Mouse (Mus musculus) granulocyte monocyte progenitor cell, adult 5-6 weeks (primary cell): Measurements from ENCODE around the gene Zg16. TPM values are rescaled to one million over a fixed set of nuclear protein-coding genes. Genes with fewer than 3 reads are reported as not detected.

Experiments used
- ATAC-seq: replicated peaks from 2 replicates; pipeline ENCODE4 v1.8.0; 2016; ENCODE audit warnings: mild to moderate bottlenecking, moderate TSS enrichment, inconsistent platforms; ENCODE audit not compliant: poor library complexity, severe bottlenecking
- total RNA-seq, 2 experiments: library from RNA; stranded (forward) in 1 of 2; stranded (reverse) in 1 of 2; fragments of 200-712, 200-1000 nt in 1 of 2; fragments of >200 nt in 1 of 2; fragmentation: Nextera tagmentation in 1 of 2; gene quantifications; 2 replicates each; pipeline ENCODE4 v1.2.3; 2014 to 2017

The Zg16 gene
- total RNA-seq, 2 experiments from 2014 or later: 2.5 TPM; not detected in 1

DNA sequence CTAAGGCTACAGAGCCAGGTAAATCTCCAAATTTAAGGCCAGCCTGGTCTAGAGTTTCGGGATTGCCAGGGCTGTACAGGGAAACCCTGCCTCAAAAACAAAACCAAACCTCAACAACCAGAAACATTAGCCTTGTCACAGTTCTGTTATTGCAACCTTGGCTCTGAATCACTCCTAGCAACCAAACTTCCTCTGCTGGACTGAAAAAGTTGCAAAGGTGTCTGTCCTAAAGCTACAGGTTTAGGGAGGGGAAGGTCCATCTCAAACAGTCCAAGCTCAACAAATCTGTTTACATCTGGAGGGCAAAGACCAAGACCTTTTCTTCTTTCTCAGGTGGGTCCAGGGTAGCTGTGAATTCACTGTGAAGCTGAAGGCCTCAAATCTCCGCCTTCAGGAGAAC lies 76.1 kb downstream of the Zg16 start:
- no peak for ATAC-seq

DNA sequence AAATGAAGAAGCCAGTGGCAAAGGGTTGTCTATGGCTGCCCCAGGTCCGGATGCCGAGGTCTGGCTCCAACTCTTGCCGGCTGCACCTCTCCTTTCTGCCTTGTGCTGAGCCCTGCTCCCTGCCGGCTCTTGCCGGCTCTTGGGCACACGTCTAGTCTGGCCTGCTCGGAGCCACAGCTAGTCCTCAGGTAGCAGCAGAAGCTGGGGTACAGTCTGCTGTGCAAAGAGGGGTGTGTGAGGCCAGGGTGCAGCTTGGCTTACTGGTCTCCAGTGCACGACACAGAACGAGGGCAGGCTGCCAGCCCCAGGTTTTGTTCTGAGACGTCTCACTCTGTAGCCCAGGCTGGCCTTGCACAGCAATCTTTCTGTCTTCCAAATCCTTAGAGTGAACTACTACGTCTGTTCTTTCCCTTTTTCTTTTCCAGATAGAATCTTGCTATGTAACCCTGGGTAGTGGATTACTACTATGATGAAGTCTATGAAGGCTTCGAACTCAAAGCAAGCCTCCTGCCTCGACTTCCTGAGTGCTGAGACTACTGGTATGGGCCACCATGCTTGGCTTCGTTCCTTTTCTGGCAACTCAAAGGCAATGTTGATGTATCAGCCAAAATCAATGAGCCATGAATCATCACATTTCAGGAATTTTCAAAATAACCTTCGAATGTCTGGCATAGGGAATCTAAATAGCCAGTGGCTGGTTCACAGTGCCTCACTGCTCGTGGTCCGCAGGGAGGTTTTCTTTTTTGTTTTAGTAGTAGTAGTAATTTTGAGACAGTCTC lies 77.6 kb downstream of the Zg16 start:
- ATAC-seq: no peak

DNA sequence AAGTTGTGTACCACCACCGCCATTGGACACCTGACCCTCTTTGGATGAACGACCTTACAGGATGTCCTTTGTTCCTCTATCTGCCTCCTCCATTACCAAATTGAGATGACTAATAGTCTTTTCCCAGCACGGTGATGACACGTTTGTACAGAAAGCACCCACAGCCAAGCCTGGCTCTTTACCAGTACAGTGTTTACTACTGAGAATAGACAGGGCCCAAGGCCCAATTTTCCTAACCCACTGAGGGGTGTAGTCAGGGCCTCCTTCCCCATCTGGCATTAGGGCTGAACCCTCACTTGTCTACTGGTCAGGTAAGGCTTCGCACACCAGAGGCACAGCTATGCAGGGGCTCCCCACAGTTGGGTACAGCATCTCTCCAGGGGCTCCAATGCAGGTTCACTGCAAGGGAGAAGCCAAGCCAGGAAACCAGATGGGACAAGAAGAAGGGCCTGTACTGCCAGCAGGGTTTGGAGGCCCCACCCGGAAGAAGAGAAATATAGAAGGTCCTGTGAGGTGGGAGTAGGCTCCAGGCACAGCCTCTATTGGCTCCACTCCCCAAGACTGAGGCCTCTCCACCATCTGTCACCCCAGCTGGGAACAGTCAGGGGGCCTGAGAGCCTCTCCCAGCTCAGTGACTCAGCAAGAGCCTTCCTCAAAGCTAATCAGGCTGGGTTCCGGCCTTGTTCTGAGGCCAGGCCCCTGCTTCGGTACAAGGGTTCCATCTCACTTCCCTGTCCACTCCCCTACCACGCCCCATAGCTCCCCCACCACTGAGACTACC lies 78.7 kb downstream of the Zg16 start:
- peak; percentile 93 for ATAC-seq

DNA sequence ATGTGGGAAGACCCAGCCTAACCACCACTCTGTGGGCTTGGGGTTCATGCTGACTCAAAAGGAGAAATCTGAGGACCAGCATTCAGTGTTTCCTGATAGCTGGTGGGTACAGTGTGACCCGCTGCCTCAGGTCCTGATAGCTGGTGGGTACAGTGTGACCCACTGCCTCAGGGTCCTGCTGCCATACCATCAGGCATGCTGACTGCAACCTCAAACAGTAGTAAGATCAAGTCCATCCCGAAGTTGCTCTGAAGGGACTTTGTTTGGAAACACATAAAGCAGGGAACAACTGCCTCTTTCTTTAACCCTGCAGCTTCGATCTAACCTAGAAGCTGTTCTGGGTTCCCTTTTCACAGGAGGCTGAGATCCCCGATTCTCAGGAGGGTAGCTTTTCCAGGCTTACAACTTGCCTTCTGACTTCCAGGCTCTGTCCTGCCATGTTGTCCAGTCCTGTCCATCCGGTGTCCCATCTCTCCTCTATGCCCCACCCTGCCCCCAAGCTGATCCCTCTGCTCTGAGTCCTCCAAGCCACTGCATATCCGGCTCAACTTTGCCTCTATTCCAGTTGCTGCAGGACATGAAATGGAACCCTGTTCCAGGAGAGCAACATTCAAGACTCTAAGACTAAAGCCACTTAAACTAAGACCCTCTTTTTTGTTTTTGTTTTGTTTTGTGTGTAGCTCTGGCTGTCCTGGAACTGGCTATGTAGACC lies 79.7 kb downstream of the Zg16 start:
- no peak for ATAC-seq

DNA sequence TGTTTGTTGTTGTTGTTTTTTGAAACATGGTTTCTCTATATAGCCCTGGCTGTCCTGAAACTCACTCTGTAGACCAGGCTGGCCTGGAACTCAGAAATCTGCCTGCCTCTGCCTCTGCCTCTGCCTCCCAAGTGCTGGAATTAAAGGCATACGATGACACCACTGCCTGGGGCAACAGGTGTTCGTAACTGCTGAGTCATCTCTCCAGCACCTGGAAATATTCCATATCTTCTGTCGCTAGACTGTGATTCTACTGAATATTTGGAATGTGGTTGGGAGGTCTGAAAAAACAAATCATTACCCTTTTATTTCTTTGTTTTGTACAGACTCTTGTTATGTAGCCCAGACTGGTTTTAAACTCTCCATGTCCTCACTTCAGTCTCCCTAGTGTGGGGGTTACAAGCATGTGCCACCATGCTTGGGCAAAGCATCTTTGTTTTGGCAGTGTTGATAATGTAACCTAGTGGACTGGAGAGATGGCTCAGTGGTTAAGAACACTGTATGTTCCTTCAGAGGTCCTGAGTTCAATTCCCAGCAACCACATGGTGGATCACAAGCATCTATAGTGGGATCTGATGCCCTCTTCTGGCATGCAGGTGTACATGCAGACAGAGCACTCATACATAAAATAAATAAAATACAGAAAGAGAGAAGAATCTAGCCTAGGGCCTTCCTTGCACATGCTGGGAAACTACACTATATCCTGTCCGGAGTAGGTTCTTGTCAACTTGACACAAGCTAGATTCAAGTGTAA lies 82.8 kb downstream of the Zg16 start:
- ATAC-seq: no peak

DNA sequence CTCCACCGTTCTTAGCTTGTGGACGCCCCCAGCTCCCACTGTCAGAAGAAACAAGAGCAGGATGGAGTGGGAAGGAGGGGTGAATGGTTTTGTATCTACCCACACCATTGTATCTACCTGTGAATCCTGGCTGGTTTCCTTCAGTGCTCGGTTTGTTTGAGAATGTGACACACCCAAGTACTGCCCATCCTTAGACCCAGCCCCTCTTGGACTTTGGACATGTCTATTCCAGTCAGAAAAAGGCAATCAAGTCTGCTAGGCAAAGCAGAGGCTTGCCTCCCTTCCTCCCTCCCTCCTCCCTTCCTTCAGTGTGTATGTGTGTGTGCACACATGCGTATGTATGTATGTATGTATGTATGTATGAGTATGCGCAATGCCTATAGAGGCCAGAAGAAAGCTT lies 83.5 kb downstream of the Zg16 start:
- no peak for ATAC-seq

Other genes with a start within 250 kb of the Zg16 start
- gene Doc2a, start 239.9 kb downstream of the Zg16 start, total RNA-seq (2014; fragmentation: Nextera tagmentation): not detected in 2 replicates
- gene Doc2a, start 239.9 kb downstream of the Zg16 start, total RNA-seq (2017): 0.15 TPM in 1 of 2 replicates, not detected in the other
- 62.2 and 65.9 TPM in 2 replicates for gene Hirip3, start 225.4 kb downstream of the Zg16 start, total RNA-seq (2014; fragmentation: Nextera tagmentation)
- gene Hirip3, start 225.4 kb downstream of the Zg16 start, total RNA-seq (2017): 168 and 171 TPM in 2 replicates
- gene Ino80e, start 225.0 kb downstream of the Zg16 start, total RNA-seq (2014; fragmentation: Nextera tagmentation): 89.0 and 100 TPM in 2 replicates
- gene Ino80e, start 225.0 kb downstream of the Zg16 start, total RNA-seq (2017): 23.4 and 35.3 TPM in 2 replicates
- 28.0 and 45.8 TPM in 2 replicates for gene Taok2, start 202.6 kb downstream of the Zg16 start, total RNA-seq (2014; fragmentation: Nextera tagmentation)
- 29.9 and 35.6 TPM in 2 replicates for gene Taok2, start 202.6 kb downstream of the Zg16 start, total RNA-seq (2017)
- gene Tmem219, start 164.4 kb downstream of the Zg16 start, total RNA-seq (2014; fragmentation: Nextera tagmentation): 27.9 and 31.9 TPM in 2 replicates
- gene Tmem219, start 164.4 kb downstream of the Zg16 start, total RNA-seq (2017): 20.0 and 26.5 TPM in 2 replicates
- gene Kctd13, start 158.4 kb downstream of the Zg16 start, total RNA-seq (2014; fragmentation: Nextera tagmentation): 12.4 and 23.1 TPM in 2 replicates
- 9.7 and 10.3 TPM in 2 replicates for gene Kctd13, start 158.4 kb downstream of the Zg16 start, total RNA-seq (2017)
- gene Asphd1, start 137.7 kb downstream of the Zg16 start, total RNA-seq (2014; fragmentation: Nextera tagmentation): not detected in 2 replicates
- not detected in 2 replicates for gene Asphd1, start 137.7 kb downstream of the Zg16 start, total RNA-seq (2017)
- gene Sez6l2, start 136.8 kb downstream of the Zg16 start, total RNA-seq (2014; fragmentation: Nextera tagmentation): 3.4 and 6.4 TPM in 2 replicates
- 0.46 and 1.4 TPM in 2 replicates for gene Sez6l2, start 136.8 kb downstream of the Zg16 start, total RNA-seq (2017)
- 72.3 and 78.9 TPM in 2 replicates for gene Cdipt, start 111.4 kb downstream of the Zg16 start, total RNA-seq (2014; fragmentation: Nextera tagmentation)
- 38.2 and 63.1 TPM in 2 replicates for gene Cdipt, start 111.4 kb downstream of the Zg16 start, total RNA-seq (2017)
- gene Cdiptos, start 111.2 kb downstream of the Zg16 start, total RNA-seq (2014; fragmentation: Nextera tagmentation): 1.1 and 2.7 TPM in 2 replicates
- 0.26 and 1.1 TPM in 2 replicates for gene Cdiptos, start 111.2 kb downstream of the Zg16 start, total RNA-seq (2017)
- gene Mvp, start 72.7 kb downstream of the Zg16 start, total RNA-seq (2014; fragmentation: Nextera tagmentation): 9.8 and 13.1 TPM in 2 replicates
- 17.7 and 22.1 TPM in 2 replicates for gene Mvp, start 72.7 kb downstream of the Zg16 start, total RNA-seq (2017)
- not detected in 2 replicates for gene Pagr1b, start 70.8 kb downstream of the Zg16 start, total RNA-seq (2014; fragmentation: Nextera tagmentation)
- 10.5 TPM in 1 of 2 replicates, not detected in the other for gene Pagr1b, start 70.8 kb downstream of the Zg16 start, total RNA-seq (2017)
- gene Pagr1a, start 70.0 kb downstream of the Zg16 start, total RNA-seq (2014; fragmentation: Nextera tagmentation): 17.5 and 50.8 TPM in 2 replicates
- 3.4 and 27.2 TPM in 2 replicates for gene Pagr1a, start 70.0 kb downstream of the Zg16 start, total RNA-seq (2017)
- 2.3 and 28.3 TPM in 2 replicates for gene Gm42742, start 66.2 kb downstream of the Zg16 start, total RNA-seq (2014; fragmentation: Nextera tagmentation)
- gene Gm42742, start 66.2 kb downstream of the Zg16 start, total RNA-seq (2017): 32.7 and 35.4 TPM in 2 replicates
- gene Prrt2, start 66.1 kb downstream of the Zg16 start, total RNA-seq (2014; fragmentation: Nextera tagmentation): 1.8 and 6.9 TPM in 2 replicates
- gene Prrt2, start 66.1 kb downstream of the Zg16 start, total RNA-seq (2017): 0.43 and 1.6 TPM in 2 replicates
- 143 and 169 TPM in 2 replicates for gene Maz, start 60.3 kb downstream of the Zg16 start, total RNA-seq (2014; fragmentation: Nextera tagmentation)
- gene Maz, start 60.3 kb downstream of the Zg16 start, total RNA-seq (2017): 52.5 and 77.5 TPM in 2 replicates
- 26.2 and 29.2 TPM in 2 replicates for gene Kif22, start 44.9 kb downstream of the Zg16 start, total RNA-seq (2014; fragmentation: Nextera tagmentation)
- 65.0 and 67.4 TPM in 2 replicates for gene Kif22, start 44.9 kb downstream of the Zg16 start, total RNA-seq (2017)
- gene AI467606, start 4.0 kb upstream of the Zg16 start, total RNA-seq (2014; fragmentation: Nextera tagmentation): 19.3 and 22.1 TPM in 2 replicates
- gene AI467606, start 4.0 kb upstream of the Zg16 start, total RNA-seq (2017): 23.5 and 25.9 TPM in 2 replicates
- 2.7 and 3.1 TPM in 2 replicates for gene Qprt, start 34.9 kb upstream of the Zg16 start, total RNA-seq (2014; fragmentation: Nextera tagmentation)
- gene Qprt, start 34.9 kb upstream of the Zg16 start, total RNA-seq (2017): 0.21 and 1.6 TPM in 2 replicates
- 123 and 159 TPM in 2 replicates for gene Spn, start 50.5 kb upstream of the Zg16 start, total RNA-seq (2014; fragmentation: Nextera tagmentation)
- 293 and 356 TPM in 2 replicates for gene Spn, start 50.5 kb upstream of the Zg16 start, total RNA-seq (2017)
- 21.1 and 44.7 TPM in 2 replicates for gene Cd2bp2, start 108.7 kb upstream of the Zg16 start, total RNA-seq (2014; fragmentation: Nextera tagmentation)
- gene Cd2bp2, start 108.7 kb upstream of the Zg16 start, total RNA-seq (2017): 44.1 and 58.2 TPM in 2 replicates
- gene Tbc1d10b, start 121.1 kb upstream of the Zg16 start, total RNA-seq (2014; fragmentation: Nextera tagmentation): 27.0 and 33.2 TPM in 2 replicates
- gene Tbc1d10b, start 121.1 kb upstream of the Zg16 start, total RNA-seq (2017): 26.2 and 35.0 TPM in 2 replicates
- 9.1 and 25.5 TPM in 2 replicates for gene Mylpf, start 121.6 kb upstream of the Zg16 start, total RNA-seq (2014; fragmentation: Nextera tagmentation)
- gene Mylpf, start 121.6 kb upstream of the Zg16 start, total RNA-seq (2017): 1.2 and 4.3 TPM in 2 replicates
- 6.0 and 18.7 TPM in 2 replicates for gene Zfp553, start 145.7 kb upstream of the Zg16 start, total RNA-seq (2014; fragmentation: Nextera tagmentation)
- 11.4 and 12.0 TPM in 2 replicates for gene Zfp553, start 145.7 kb upstream of the Zg16 start, total RNA-seq (2017)
- gene Sept1, start 145.8 kb upstream of the Zg16 start, total RNA-seq (2014; fragmentation: Nextera tagmentation): 17.1 and 23.3 TPM in 2 replicates
- gene Sept1, start 145.8 kb upstream of the Zg16 start, total RNA-seq (2017): 29.1 and 33.3 TPM in 2 replicates
- gene Zfp771, start 156.9 kb upstream of the Zg16 start, total RNA-seq (2014; fragmentation: Nextera tagmentation): 4.9 and 7.8 TPM in 2 replicates
- 5.9 and 10.6 TPM in 2 replicates for gene Zfp771, start 156.9 kb upstream of the Zg16 start, total RNA-seq (2017)
- gene Dctpp1, start 173.4 kb upstream of the Zg16 start, total RNA-seq (2014; fragmentation: Nextera tagmentation): 99.5 and 126 TPM in 2 replicates
- gene Dctpp1, start 173.4 kb upstream of the Zg16 start, total RNA-seq (2017): 68.9 and 72.0 TPM in 2 replicates
- 63.0 and 70.4 TPM in 2 replicates for gene Sephs2, start 186.7 kb upstream of the Zg16 start, total RNA-seq (2014; fragmentation: Nextera tagmentation)
- 158 and 176 TPM in 2 replicates for gene Sephs2, start 186.7 kb upstream of the Zg16 start, total RNA-seq (2017)
- 57.2 and 65.5 TPM in 2 replicates for gene Itgal, start 208.9 kb upstream of the Zg16 start, total RNA-seq (2014; fragmentation: Nextera tagmentation)
- 22.4 and 27.1 TPM in 2 replicates for gene Itgal, start 208.9 kb upstream of the Zg16 start, total RNA-seq (2017)